Mouse (Mus musculus): Measurements from ENCODE around the gene Pld3. TPM values are rescaled to one million over a fixed set of nuclear protein-coding genes. Genes with fewer than 3 reads are reported as not detected.
A peak's percentile ranks its signal among the peaks of the same experiment; 100 is the strongest.

The Pld3 gene
- polyA plus RNA-seq, 1 experiment from 2014 or later = 139 TPM

- no peaks in the 10 kb centered on the region for H3K27me3 ChIP-seq (replicated peaks; ENCODE audit: control insufficient read depth, insufficient read depth, low read length)
- peak overlapping the region; percentile 60 for H3K4me2 ChIP-seq (ENCODE audit: low read length)
- ATAC-seq = no peak
- H3K27ac ChIP-seq (ENCODE audit: low read length) = peak overlapping the region; percentile 86
- H3K9me3 ChIP-seq (ENCODE audit: control insufficient read depth, low read length) = no peaks in the 10 kb centered on the region
- H3K4me1 ChIP-seq (replicated peaks; ENCODE audit: control insufficient read depth, insufficient read depth, low read length) = peaks cover 17% of the 10 kb centered on the region
- 62% methylated on average over 4 of the region's 4 CpGs for WGBS
- H3K9ac ChIP-seq (replicated peaks; ENCODE audit: low read depth, low read length) = peak overlapping the region; percentile 52; the same call in 1 of the 2 replicates
- H3K36me3 ChIP-seq (ENCODE audit: control insufficient read depth, insufficient read depth) = no peaks in the 10 kb centered on the region
- peak overlapping the region; percentile 84 for H3K4me3 ChIP-seq (replicated peaks; ENCODE audit: low read length)
Measured at GRCm38 (mm10) chr7:27590566-27591213, 37.7 kb upstream of the Pld3 start.

- no peaks in the 10 kb centered on the region for H3K9me3 ChIP-seq (ENCODE audit: control insufficient read depth, low read length)
- 95% methylated on average over 4 of the region's 4 CpGs for WGBS
- ATAC-seq = no peak
- no peaks in the 10 kb centered on the region for H3K27me3 ChIP-seq (replicated peaks; ENCODE audit: control insufficient read depth, insufficient read depth, low read length)
- no peak overlapping the region for H3K27ac ChIP-seq (ENCODE audit: low read length)
- H3K4me2 ChIP-seq (ENCODE audit: low read length) = no peak overlapping the region
- peaks cover 17% of the 10 kb centered on the region for H3K4me1 ChIP-seq (replicated peaks; ENCODE audit: control insufficient read depth, insufficient read depth, low read length)
- H3K4me3 ChIP-seq (replicated peaks; ENCODE audit: low read length) = no peak overlapping the region
- H3K36me3 ChIP-seq (ENCODE audit: control insufficient read depth, insufficient read depth) = no peaks in the 10 kb centered on the region
- H3K9ac ChIP-seq (replicated peaks; ENCODE audit: low read depth, low read length) = no peak overlapping the region
Measured at GRCm38 (mm10) chr7:27590088-27590487, 37.1 kb upstream of the Pld3 start.

- Histone ChIP-seq H3K27me3 (replicated peaks; ENCODE audit: control insufficient read depth, insufficient read depth, low read length) (no peaks in the 10 kb centered on the region), H3K4me3 (replicated peaks; ENCODE audit: low read length) (no peak overlapping the region), H3K27ac (ENCODE audit: low read length) (no peak overlapping the region), H3K4me1 (replicated peaks; ENCODE audit: control insufficient read depth, insufficient read depth, low read length) (peaks cover 4% of the 10 kb centered on the region), H3K4me2 (ENCODE audit: low read length) (no peak overlapping the region), H3K36me3 (ENCODE audit: control insufficient read depth, insufficient read depth) (peaks cover 4% of the 10 kb centered on the region; the same call in 1 of the 2 replicates), H3K9me3 (ENCODE audit: control insufficient read depth, low read length) (no peaks in the 10 kb centered on the region), H3K9ac (replicated peaks; ENCODE audit: low read depth, low read length) (no peak overlapping the region)
- ATAC-seq = no peak
- 87% methylated on average over 2 of the region's 2 CpGs for WGBS
Measured at GRCm38 (mm10) chr7:27587741-27588140, 34.7 kb upstream of the Pld3 start.

GRCm38 (mm10) chr7:27586861-27587260, 33.8 kb upstream of the Pld3 start:
- Histone ChIP-seq H3K4me1 (replicated peaks; ENCODE audit: control insufficient read depth, insufficient read depth, low read length) (no peaks in the 10 kb centered on the region), H3K4me2 (ENCODE audit: low read length) (no peak overlapping the region), H3K4me3 (replicated peaks; ENCODE audit: low read length) (no peak overlapping the region), H3K27ac (ENCODE audit: low read length) (no peak overlapping the region), H3K9ac (replicated peaks; ENCODE audit: low read depth, low read length) (no peak overlapping the region), H3K9me3 (ENCODE audit: control insufficient read depth, low read length) (no peaks in the 10 kb centered on the region), H3K36me3 (ENCODE audit: control insufficient read depth, insufficient read depth) (peaks cover 8% of the 10 kb centered on the region), H3K27me3 (replicated peaks; ENCODE audit: control insufficient read depth, insufficient read depth, low read length) (no peaks in the 10 kb centered on the region)
- WGBS = 74% methylated on average over 2 of the region's 2 CpGs
- ATAC-seq = no peak

GRCm38 (mm10) chr7:27580380-27581174, 27.6 kb upstream of the Pld3 start:
- H3K4me1 ChIP-seq (replicated peaks; ENCODE audit: control insufficient read depth, insufficient read depth, low read length) = no peaks in the 10 kb centered on the region
- no peaks in the 10 kb centered on the region for H3K27me3 ChIP-seq (replicated peaks; ENCODE audit: control insufficient read depth, insufficient read depth, low read length)
- no peak overlapping the region for H3K27ac ChIP-seq (ENCODE audit: low read length)
- 89% methylated on average over 14 of the region's 14 CpGs for WGBS
- H3K4me2 ChIP-seq (ENCODE audit: low read length) = no peak overlapping the region
- no peak overlapping the region for H3K4me3 ChIP-seq (replicated peaks; ENCODE audit: low read length)
- peaks cover 35% of the 10 kb centered on the region for H3K36me3 ChIP-seq (ENCODE audit: control insufficient read depth, insufficient read depth)
- H3K9ac ChIP-seq (replicated peaks; ENCODE audit: low read depth, low read length) = no peak overlapping the region
- H3K9me3 ChIP-seq (ENCODE audit: control insufficient read depth, low read length) = no peaks in the 10 kb centered on the region
- no peak for ATAC-seq

- Histone ChIP-seq H3K4me1 (replicated peaks; ENCODE audit: control insufficient read depth, insufficient read depth, low read length) (no peaks in the 10 kb centered on the region), H3K4me3 (replicated peaks; ENCODE audit: low read length) (no peak overlapping the region), H3K27me3 (replicated peaks; ENCODE audit: control insufficient read depth, insufficient read depth, low read length) (no peaks in the 10 kb centered on the region), H3K36me3 (ENCODE audit: control insufficient read depth, insufficient read depth) (peaks cover 35% of the 10 kb centered on the region), H3K4me2 (ENCODE audit: low read length) (no peak overlapping the region), H3K9ac (replicated peaks; ENCODE audit: low read depth, low read length) (no peak overlapping the region), H3K27ac (ENCODE audit: low read length) (no peak overlapping the region), H3K9me3 (ENCODE audit: control insufficient read depth, low read length) (no peaks in the 10 kb centered on the region)
- 92% methylated on average over 7 of the region's 7 CpGs for WGBS
- ATAC-seq = no peak
Measured at GRCm38 (mm10) chr7:27578465-27578864, 25.4 kb upstream of the Pld3 start.

- Histone ChIP-seq H3K9me3 (ENCODE audit: control insufficient read depth, low read length) (no peaks in the 10 kb centered on the region), H3K27ac (ENCODE audit: low read length) (no peak overlapping the region), H3K4me2 (ENCODE audit: low read length) (no peak overlapping the region), H3K27me3 (replicated peaks; ENCODE audit: control insufficient read depth, insufficient read depth, low read length) (no peaks in the 10 kb centered on the region), H3K9ac (replicated peaks; ENCODE audit: low read depth, low read length) (no peak overlapping the region), H3K4me1 (replicated peaks; ENCODE audit: control insufficient read depth, insufficient read depth, low read length) (no peaks in the 10 kb centered on the region), H3K36me3 (ENCODE audit: control insufficient read depth, insufficient read depth) (peaks cover 35% of the 10 kb centered on the region), H3K4me3 (replicated peaks; ENCODE audit: low read length) (no peak overlapping the region)
- ATAC-seq = no peak
- 96% methylated on average over 6 of the region's 6 CpGs for WGBS
Measured at GRCm38 (mm10) chr7:27577589-27577988, 24.6 kb upstream of the Pld3 start.

GRCm38 (mm10) chr7:27576914-27577313, 23.9 kb upstream of the Pld3 start:
- Histone ChIP-seq H3K4me2 (ENCODE audit: low read length) (no peak overlapping the region), H3K4me1 (replicated peaks; ENCODE audit: control insufficient read depth, insufficient read depth, low read length) (no peaks in the 10 kb centered on the region), H3K4me3 (replicated peaks; ENCODE audit: low read length) (no peak overlapping the region), H3K27me3 (replicated peaks; ENCODE audit: control insufficient read depth, insufficient read depth, low read length) (no peaks in the 10 kb centered on the region), H3K36me3 (ENCODE audit: control insufficient read depth, insufficient read depth) (peaks cover 34% of the 10 kb centered on the region), H3K9me3 (ENCODE audit: control insufficient read depth, low read length) (no peaks in the 10 kb centered on the region), H3K9ac (replicated peaks; ENCODE audit: low read depth, low read length) (no peak overlapping the region), H3K27ac (ENCODE audit: low read length) (no peak overlapping the region)
- 66% methylated on average over 6 of the region's 6 CpGs for WGBS
- ATAC-seq = no peak

- peaks cover 25% of the 10 kb centered on the region for H3K36me3 ChIP-seq (ENCODE audit: control insufficient read depth, insufficient read depth)
- ATAC-seq = no peak
- H3K4me2 ChIP-seq (ENCODE audit: low read length) = no peak overlapping the region
- H3K9me3 ChIP-seq (ENCODE audit: control insufficient read depth, low read length) = no peaks in the 10 kb centered on the region
- H3K4me3 ChIP-seq (replicated peaks; ENCODE audit: low read length) = no peak overlapping the region
- WGBS = 92% methylated on average over 14 of the region's 14 CpGs
- H3K27ac ChIP-seq (ENCODE audit: low read length) = no peak overlapping the region
- H3K27me3 ChIP-seq (replicated peaks; ENCODE audit: control insufficient read depth, insufficient read depth, low read length) = no peaks in the 10 kb centered on the region
- no peak overlapping the region for H3K9ac ChIP-seq (replicated peaks; ENCODE audit: low read depth, low read length)
- no peaks in the 10 kb centered on the region for H3K4me1 ChIP-seq (replicated peaks; ENCODE audit: control insufficient read depth, insufficient read depth, low read length)
Measured at GRCm38 (mm10) chr7:27574124-27574880, 21.3 kb upstream of the Pld3 start.

Measured in forebrain, embryonic 16.5 days (tissue).